Mouse (Mus musculus) 3134 (cell line): ENCODE measurements at regions not wholly inside any gene's neighbourhood (a gene's known extent, or its start where the extent isn't known, plus 50 kb on each side); places are given as distances from the start of the nearest gene placed in this dataset.

Source experiments
- DNase-seq: peaks from one replicate; pipeline ENCODE4 v3.0.0-alpha.2; 2011; ENCODE audit warnings: low spot score; ENCODE audit not compliant: insufficient read length; ENCODE audit errors: extremely low read depth

- DNase-seq: no peak
These were observed 421.1 kb upstream of the Adamts16 start for GRCm38 (mm10) chr13:71262575-71263295.

- no peak for DNase-seq
These were observed 412.4 kb upstream of the Adamts16 start for GRCm38 (mm10) chr13:71254016-71254415.

GRCm38 (mm10) chr13:71248261-71249031 is 406.8 kb upstream of the Adamts16 start:
- DNase-seq: no peak

GRCm38 (mm10) chr13:71247241-71247640 is 405.6 kb upstream of the Adamts16 start:
- DNase-seq: peak; percentile 14

- no peak for DNase-seq
These were observed 403.7 kb upstream of the Adamts16 start for GRCm38 (mm10) chr13:71245326-71245725.

- DNase-seq: no peak
These were observed 398.2 kb upstream of the Adamts16 start for GRCm38 (mm10) chr13:71239782-71240181.

GRCm38 (mm10) chr13:71235338-71235737 is 393.7 kb upstream of the Adamts16 start:
- no peak for DNase-seq

GRCm38 (mm10) chr13:71231182-71231581 is 389.6 kb upstream of the Adamts16 start:
- no peak for DNase-seq

- DNase-seq: no peak
These were observed 373.2 kb upstream of the Adamts16 start for GRCm38 (mm10) chr13:71214776-71215175.

GRCm38 (mm10) chr13:71211363-71211762 is 369.8 kb upstream of the Adamts16 start:
- no peak for DNase-seq

- DNase-seq: no peak
These were observed 369.1 kb upstream of the Adamts16 start for GRCm38 (mm10) chr13:71210658-71211251.

GRCm38 (mm10) chr13:71205708-71206107 is 364.1 kb upstream of the Adamts16 start:
- DNase-seq: no peak

- no peak for DNase-seq
These were observed 359.0 kb upstream of the Adamts16 start for GRCm38 (mm10) chr13:71200656-71201055.

- DNase-seq: no peak
These were observed 354.1 kb upstream of the Adamts16 start for GRCm38 (mm10) chr13:71195675-71196074.

GRCm38 (mm10) chr13:71184500-71184899 is 342.9 kb upstream of the Adamts16 start:
- DNase-seq: no peak

GRCm38 (mm10) chr13:71179083-71179482 is 337.5 kb upstream of the Adamts16 start:
- DNase-seq: no peak

- no peak for DNase-seq
These were observed 332.7 kb upstream of the Adamts16 start for GRCm38 (mm10) chr13:71174335-71174734.

- no peak for DNase-seq
These were observed 324.6 kb upstream of the Adamts16 start for GRCm38 (mm10) chr13:71166226-71166625.

GRCm38 (mm10) chr13:71165096-71165920 is 323.7 kb upstream of the Adamts16 start:
- no peak for DNase-seq

GRCm38 (mm10) chr13:71164012-71164411 is 322.4 kb upstream of the Adamts16 start:
- no peak for DNase-seq

- no peak for DNase-seq
These were observed 321.3 kb upstream of the Adamts16 start for GRCm38 (mm10) chr13:71162952-71163351.
